Mouse (Mus musculus): ENCODE data around the gene Tubb3. TPM values are rescaled to one million over a fixed set of nuclear protein-coding genes. Genes with fewer than 3 reads are reported as not detected.
"Not testable (repeated sequence)": the region's sequence is repeated elsewhere in the genome, so short reads cannot be mapped to it uniquely, and the experiment has no call there.

The Tubb3 gene
- polyA plus RNA-seq, 1 experiment from 2014 or later = 59.1 TPM

- Histone ChIP-seq H3K9me3 (no peaks in the 10 kb centered on the region), H3K4me3 (replicated peaks) (peak overlapping the region; percentile 75), H3K4me1 (replicated peaks) (peaks cover 7% of the 10 kb centered on the region; the same call in 1 of the 2 replicates), H3K4me2 (replicated peaks) (peak overlapping the region; percentile 83), H3K27me3 (replicated peaks) (no peaks in the 10 kb centered on the region), H3K36me3 (no peaks in the 10 kb centered on the region), H3K9ac (peak overlapping the region; percentile 92), H3K27ac (peak overlapping the region; percentile 81; the same call in 1 of the 2 replicates)
- peak; percentile 30 for ATAC-seq
- 12% methylated on average over 4 of the region's 4 CpGs for WGBS
Measured at GRCm38 (mm10) chr8:123443576-123443921, 32.3 kb downstream of the Tubb3 start.

GRCm38 (mm10) chr8:123444131-123444530 lies 32.9 kb downstream of the Tubb3 start:
- 89% methylated on average over 6 of the region's 6 CpGs for WGBS
- no peaks in the 10 kb centered on the region for H3K27me3 ChIP-seq (replicated peaks)
- H3K27ac ChIP-seq = no peak overlapping the region
- ATAC-seq = no peak
- no peaks in the 10 kb centered on the region for H3K9me3 ChIP-seq
- H3K36me3 ChIP-seq = no peaks in the 10 kb centered on the region
- H3K4me3 ChIP-seq (replicated peaks) = no peak overlapping the region
- H3K4me2 ChIP-seq (replicated peaks) = 0 out of 2 replicates have a peak overlapping the region, but pooled peaks have one; percentile 83
- no peak overlapping the region for H3K9ac ChIP-seq
- peaks cover 7% of the 10 kb centered on the region; the same call in 1 of the 2 replicates for H3K4me1 ChIP-seq (replicated peaks)

- no peaks in the 10 kb centered on the region for H3K36me3 ChIP-seq
- no peak overlapping the region for H3K4me2 ChIP-seq (replicated peaks)
- no peaks in the 10 kb centered on the region for H3K9me3 ChIP-seq
- ATAC-seq = no peak
- H3K27me3 ChIP-seq (replicated peaks) = no peaks in the 10 kb centered on the region
- WGBS = 81% methylated on average over 10 of the region's 10 CpGs
- no peak overlapping the region for H3K27ac ChIP-seq
- H3K4me3 ChIP-seq (replicated peaks) = no peak overlapping the region
- H3K4me1 ChIP-seq (replicated peaks) = peaks cover 7% of the 10 kb centered on the region; the same call in 1 of the 2 replicates
- no peak overlapping the region for H3K9ac ChIP-seq
Measured at GRCm38 (mm10) chr8:123445981-123446380, 34.8 kb downstream of the Tubb3 start.

- no peak for ATAC-seq
- no peaks in the 10 kb centered on the region for H3K36me3 ChIP-seq
- H3K27me3 ChIP-seq (replicated peaks) = no peaks in the 10 kb centered on the region
- H3K9me3 ChIP-seq = no peaks in the 10 kb centered on the region
- peaks cover 7% of the 10 kb centered on the region; the same call in 1 of the 2 replicates for H3K4me1 ChIP-seq (replicated peaks)
- H3K9ac ChIP-seq = no peak overlapping the region
- H3K4me3 ChIP-seq (replicated peaks) = no peak overlapping the region
- H3K4me2 ChIP-seq (replicated peaks) = no peak overlapping the region
- H3K27ac ChIP-seq = no peak overlapping the region
- WGBS = 78% methylated on average over 6 of the region's 6 CpGs
Measured at GRCm38 (mm10) chr8:123446799-123447198, 35.6 kb downstream of the Tubb3 start.

GRCm38 (mm10) chr8:123450783-123451182 lies 39.6 kb downstream of the Tubb3 start:
- Histone ChIP-seq H3K27ac (no peak overlapping the region), H3K9ac (no peak overlapping the region), H3K4me1 (replicated peaks) (no peaks in the 10 kb centered on the region), H3K36me3 (peaks cover 17% of the 10 kb centered on the region; the same call in 1 of the 2 replicates), H3K9me3 (no peaks in the 10 kb centered on the region), H3K27me3 (replicated peaks) (no peaks in the 10 kb centered on the region), H3K4me3 (replicated peaks) (no peak overlapping the region), H3K4me2 (replicated peaks) (no peak overlapping the region)
- 94% methylated on average over 5 of the region's 5 CpGs for WGBS
- no peak for ATAC-seq

- not testable (repeated sequence) for H3K9ac ChIP-seq; H3K4me2 ChIP-seq (replicated peaks); H3K4me3 ChIP-seq (replicated peaks); H3K27me3 ChIP-seq (replicated peaks); ATAC-seq; H3K27ac ChIP-seq; H3K9me3 ChIP-seq; H3K4me1 ChIP-seq (replicated peaks)
- H3K36me3 ChIP-seq = peaks cover 17% of the 10 kb centered on the region; the same call in 1 of the 2 replicates
- WGBS = 94% methylated on average over 12 of the region's 12 CpGs
Measured at GRCm38 (mm10) chr8:123451747-123452146, 40.5 kb downstream of the Tubb3 start.

GRCm38 (mm10) chr8:123452149-123452548 lies 40.9 kb downstream of the Tubb3 start:
- Histone ChIP-seq H3K4me2 (replicated peaks) (no peak overlapping the region), H3K9ac (no peak overlapping the region), H3K4me1 (replicated peaks) (no peaks in the 10 kb centered on the region), H3K27me3 (replicated peaks) (no peaks in the 10 kb centered on the region), H3K27ac (no peak overlapping the region), H3K9me3 (no peaks in the 10 kb centered on the region), H3K36me3 (peaks cover 17% of the 10 kb centered on the region; the same call in 1 of the 2 replicates), H3K4me3 (replicated peaks) (no peak overlapping the region)
- no peak for ATAC-seq
- 79% methylated on average over 4 of the region's 4 CpGs for WGBS

GRCm38 (mm10) chr8:123453291-123453690 lies 42.1 kb downstream of the Tubb3 start:
- Histone ChIP-seq H3K4me3 (replicated peaks) (no peak overlapping the region), H3K9ac (no peak overlapping the region), H3K4me2 (replicated peaks) (no peak overlapping the region), H3K4me1 (replicated peaks) (no peaks in the 10 kb centered on the region), H3K27ac (no peak overlapping the region), H3K27me3 (replicated peaks) (no peaks in the 10 kb centered on the region), H3K36me3 (peaks cover 24% of the 10 kb centered on the region), H3K9me3 (no peaks in the 10 kb centered on the region)
- ATAC-seq = no peak
- 75% methylated on average over 7 of the region's 7 CpGs for WGBS

- WGBS = 82% methylated on average over 5 of the region's 5 CpGs
- H3K27ac ChIP-seq = no peak overlapping the region
- H3K9ac ChIP-seq = no peak overlapping the region
- H3K9me3 ChIP-seq = no peaks in the 10 kb centered on the region
- no peaks in the 10 kb centered on the region for H3K4me1 ChIP-seq (replicated peaks)
- no peak for ATAC-seq
- peaks cover 27% of the 10 kb centered on the region for H3K36me3 ChIP-seq
- no peaks in the 10 kb centered on the region for H3K27me3 ChIP-seq (replicated peaks)
- no peak overlapping the region for H3K4me3 ChIP-seq (replicated peaks)
- H3K4me2 ChIP-seq (replicated peaks) = no peak overlapping the region
Measured at GRCm38 (mm10) chr8:123453951-123454350, 42.7 kb downstream of the Tubb3 start.

- WGBS = 93% methylated on average over 6 of the region's 6 CpGs
- Histone ChIP-seq H3K27me3 (replicated peaks) (no peaks in the 10 kb centered on the region), H3K9ac (no peak overlapping the region), H3K4me3 (replicated peaks) (no peak overlapping the region), H3K4me1 (replicated peaks) (no peaks in the 10 kb centered on the region), H3K9me3 (no peaks in the 10 kb centered on the region), H3K27ac (no peak overlapping the region), H3K36me3 (peaks cover 32% of the 10 kb centered on the region), H3K4me2 (replicated peaks) (no peak overlapping the region)
- no peak for ATAC-seq
Measured at GRCm38 (mm10) chr8:123454559-123454958, 43.3 kb downstream of the Tubb3 start.

- no peak overlapping the region for H3K9ac ChIP-seq
- H3K4me3 ChIP-seq (replicated peaks) = no peak overlapping the region
- no peak overlapping the region for H3K27ac ChIP-seq
- no peaks in the 10 kb centered on the region for H3K9me3 ChIP-seq
- ATAC-seq = no peak
- H3K4me1 ChIP-seq (replicated peaks) = no peaks in the 10 kb centered on the region
- WGBS = 90% methylated on average over 4 of the region's 4 CpGs
- H3K4me2 ChIP-seq (replicated peaks) = no peak overlapping the region
- H3K36me3 ChIP-seq = peaks cover 9% of the 10 kb centered on the region
- no peaks in the 10 kb centered on the region for H3K27me3 ChIP-seq (replicated peaks)
Measured at GRCm38 (mm10) chr8:123463651-123464050, 52.4 kb downstream of the Tubb3 start.

- Histone ChIP-seq H3K27me3 (replicated peaks) (no peaks in the 10 kb centered on the region), H3K4me3 (replicated peaks) (no peak overlapping the region), H3K9ac (no peak overlapping the region), H3K4me1 (replicated peaks) (no peaks in the 10 kb centered on the region), H3K36me3 (no peaks in the 10 kb centered on the region), H3K4me2 (replicated peaks) (no peak overlapping the region), H3K9me3 (no peaks in the 10 kb centered on the region), H3K27ac (no peak overlapping the region)
- ATAC-seq = no peak
- 78% methylated on average over 3 of the region's 3 CpGs for WGBS
Measured at GRCm38 (mm10) chr8:123467476-123467875, 56.3 kb downstream of the Tubb3 start.
